Mouse (Mus musculus) regulatory T cell (primary cell): ENCODE measurements around the gene Caskin1.

Experiments
- in situ Hi-C: fragments of 300-600 bp; cut with MboI, MseI; formaldehyde crosslinking; loops from one replicate; pipeline ENCODE4 v1.15.1; 2025; ENCODE audit warnings: high pct_unique_total_duplicates

Gene Caskin1

DNA sequence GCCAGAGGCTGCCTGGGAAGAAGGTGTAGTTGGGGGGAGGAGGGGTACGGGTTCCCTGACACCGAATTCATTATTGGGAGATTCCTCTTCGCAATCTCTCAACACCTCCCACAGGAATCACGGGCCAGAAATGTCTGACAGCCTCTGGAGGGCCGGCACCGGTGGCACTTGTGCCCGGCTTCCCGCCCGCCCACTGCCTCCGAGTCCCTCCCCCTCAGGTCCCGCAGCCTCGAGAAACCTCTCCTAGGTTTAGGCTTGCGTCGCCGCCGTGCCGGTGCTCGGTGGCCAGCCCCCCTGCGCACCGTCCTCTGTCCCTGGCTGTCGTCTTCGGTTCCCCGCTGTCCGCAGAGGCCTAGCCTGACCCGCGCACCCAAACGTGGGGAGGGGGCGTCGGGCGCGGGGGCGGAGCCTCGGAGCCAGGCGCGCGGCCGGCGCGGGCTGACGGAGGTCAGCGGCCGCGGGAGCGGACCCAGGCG is at the start of gene Caskin1:
TSS of gene Caskin1 (plus strand) at position 416 of the 476 bp plus-strand sequence.
- in situ Hi-C loops: no loop called here

DNA sequence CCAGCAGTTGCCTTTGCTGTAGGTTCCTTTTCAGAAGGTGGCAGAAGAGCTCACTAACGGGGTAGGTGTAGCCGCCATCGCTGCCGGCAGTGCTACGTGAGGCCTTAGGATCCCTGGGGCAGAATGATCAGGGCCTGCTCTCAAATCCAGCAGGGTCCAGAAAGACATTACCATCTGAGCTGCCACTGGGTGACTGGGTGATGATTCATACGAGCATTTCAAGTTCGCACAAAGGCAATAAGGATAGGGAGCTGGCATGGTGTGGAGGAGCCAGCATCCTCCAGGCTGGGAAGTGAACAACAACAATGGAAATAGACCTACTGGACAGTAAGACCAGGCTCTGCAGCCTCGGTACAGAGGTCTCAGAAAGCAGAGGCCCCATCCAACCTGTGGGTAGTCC is 48.0 kb upstream of the Caskin1 start:
- in situ Hi-C loops: loop anchor here (5.0 kb wide), 1 partner anchor 53 kb away; no protein-coding TSS in a partner anchor

DNA sequence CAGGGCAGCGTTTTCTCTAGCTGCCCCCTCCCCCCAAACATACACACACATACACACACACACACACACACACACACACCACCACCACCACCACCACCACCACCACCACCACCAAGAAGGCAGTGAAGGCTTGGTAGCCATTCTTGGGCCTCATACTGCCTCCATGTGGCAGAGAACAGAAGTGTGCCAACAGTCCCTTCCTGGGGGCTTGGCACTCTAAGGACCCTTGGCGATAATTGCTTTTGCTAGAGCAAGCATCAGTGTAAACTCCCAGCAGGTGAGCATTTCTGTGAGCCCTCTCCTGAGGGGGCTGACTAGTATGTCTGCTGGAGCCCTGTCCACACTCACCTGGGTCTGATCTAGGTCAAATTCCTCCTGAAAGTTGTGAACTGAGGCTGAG is 47.3 kb upstream of the Caskin1 start:
- in situ Hi-C loops: loop anchor here (5.0 kb wide), 1 partner anchor 54 kb away; no protein-coding TSS in a partner anchor

DNA sequence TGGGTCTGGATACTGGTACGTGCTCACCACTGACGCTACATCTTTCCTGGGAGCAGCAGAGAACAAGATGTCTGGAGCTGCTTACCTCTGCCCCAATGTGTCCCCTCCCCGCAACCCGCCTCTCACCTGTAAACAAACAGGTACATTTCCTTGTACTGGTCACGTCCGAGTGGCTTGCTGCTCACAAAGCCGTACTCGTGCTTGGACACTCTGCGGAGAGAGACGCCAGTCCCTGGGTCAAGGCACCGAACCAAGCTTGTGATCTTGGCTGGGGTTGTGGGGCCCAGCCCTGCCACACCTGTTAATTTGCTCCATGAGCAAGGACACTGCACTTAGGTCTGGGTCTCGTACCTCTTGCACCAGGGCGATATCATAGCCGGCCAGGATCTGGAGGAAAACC is 46.3 kb upstream of the Caskin1 start:
- in situ Hi-C loops: loop anchor here (5.0 kb wide), 1 partner anchor 55 kb away; no protein-coding TSS in a partner anchor

DNA sequence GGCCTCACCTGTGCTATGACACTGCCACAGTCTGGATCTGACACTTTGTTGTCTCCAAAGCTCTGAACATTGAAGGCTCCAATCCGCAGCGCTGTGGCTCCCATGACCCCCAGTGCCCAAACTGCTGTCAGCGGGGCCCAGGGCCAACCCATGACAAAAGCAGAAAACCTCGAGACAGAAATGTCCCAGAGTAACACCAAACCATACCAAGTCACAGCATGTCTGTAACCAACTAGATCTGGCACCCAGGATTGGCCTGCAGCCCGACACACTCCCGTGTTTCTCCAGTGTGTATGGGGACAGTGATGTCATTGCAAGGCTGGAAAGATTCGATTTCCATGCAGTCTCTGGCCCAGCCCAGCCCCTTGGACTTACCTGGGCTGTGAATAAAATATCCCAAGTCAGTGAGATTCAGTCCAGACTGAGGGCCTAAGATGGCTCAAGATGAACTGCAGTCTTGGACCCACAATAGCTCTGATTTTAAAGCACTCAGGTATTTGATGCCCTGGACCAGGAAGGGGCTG is 45.7 kb upstream of the Caskin1 start, which contains the start of gene Dnase1l2:
TSS of gene Dnase1l2 (minus strand) at position 474 of the 524 bp plus-strand sequence.
- in situ Hi-C loops: loop anchor here (5.0 kb wide), 1 partner anchor 55 kb away; no protein-coding TSS in a partner anchor

DNA sequence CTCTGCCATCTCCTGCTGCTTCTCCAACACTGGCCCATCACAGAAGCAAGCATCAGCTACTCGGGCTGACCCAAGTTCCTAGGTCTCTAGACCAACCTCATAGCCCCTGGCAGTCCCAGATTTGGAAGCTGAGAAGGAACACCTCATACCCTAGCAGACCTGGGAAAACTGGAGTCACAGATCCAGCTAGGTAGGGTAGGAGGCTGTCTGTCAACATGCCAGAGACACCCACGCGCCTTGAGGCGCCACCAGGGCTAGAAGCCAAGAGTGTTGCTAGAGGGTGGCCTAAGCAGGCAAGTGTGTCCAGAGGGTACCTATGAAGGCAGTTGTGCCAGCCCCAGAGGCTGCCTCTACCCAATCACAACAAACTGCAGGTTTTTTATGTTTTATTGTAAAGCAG is 45.0 kb upstream of the Caskin1 start:
- in situ Hi-C loops: loop anchor here (5.0 kb wide), 1 partner anchor 56 kb away; no protein-coding TSS in a partner anchor

DNA sequence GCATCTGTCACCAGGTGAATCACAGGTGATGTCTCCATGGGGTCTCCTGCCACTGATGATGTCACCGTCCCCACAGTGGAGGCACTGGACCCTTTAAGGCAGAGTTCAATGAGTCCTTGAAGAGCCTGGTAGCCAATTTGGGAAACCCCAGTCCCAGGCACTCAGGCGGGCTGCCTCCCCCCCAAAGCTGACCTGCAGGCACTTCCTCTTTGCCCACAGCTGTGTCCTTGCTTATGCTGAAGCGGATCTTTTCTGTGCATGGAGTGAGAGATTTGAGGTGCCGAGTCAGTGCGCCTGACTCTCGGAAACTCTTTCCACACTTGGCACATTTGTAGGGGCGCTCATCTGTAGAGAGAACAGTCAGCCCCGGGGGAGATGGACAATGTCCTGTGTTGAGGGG is 41.8 kb upstream of the Caskin1 start:
- in situ Hi-C loops: no loop called here

DNA sequence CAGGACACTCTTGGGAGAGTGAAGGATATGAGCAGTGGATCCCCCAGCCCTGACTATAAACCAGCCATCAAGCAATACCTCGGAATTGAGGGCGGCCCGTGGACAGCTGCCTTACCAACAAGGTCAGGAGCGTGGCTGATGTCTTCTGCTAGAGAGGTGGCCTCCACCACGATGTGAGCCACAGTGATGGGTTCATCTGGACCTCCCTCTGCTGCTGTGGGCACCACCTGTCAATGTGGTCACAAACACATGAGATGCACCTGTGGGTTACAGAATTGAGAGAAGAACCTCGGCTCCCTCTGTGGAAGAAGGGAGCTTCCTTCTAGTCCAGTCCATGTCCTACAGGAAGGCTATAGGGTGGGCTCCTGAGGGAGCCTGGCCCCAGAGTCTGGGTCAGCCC is 38.9 kb upstream of the Caskin1 start:
- in situ Hi-C loops: no loop called here

DNA sequence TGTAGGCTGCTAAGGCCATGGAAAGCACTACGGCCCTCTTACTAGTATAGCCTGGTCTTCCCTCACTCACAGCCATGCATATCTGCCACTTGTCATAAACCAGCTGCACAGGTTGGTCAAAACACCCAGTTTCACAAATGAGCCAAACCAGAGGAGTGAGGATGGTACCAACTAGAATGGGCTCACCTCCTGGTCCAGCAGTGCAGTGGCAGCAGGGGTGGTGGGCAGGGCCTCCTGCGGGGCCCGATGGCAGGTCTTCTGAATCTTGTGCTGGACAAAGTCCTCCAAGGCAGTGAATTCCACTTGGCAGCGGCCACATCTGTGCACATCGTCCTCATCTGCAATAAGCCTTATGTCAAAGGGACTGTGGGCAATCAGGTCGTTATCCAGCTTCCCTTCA is 37.2 kb upstream of the Caskin1 start:
- in situ Hi-C loops: loop anchor here (10.0 kb wide), 1 partner anchor 734 kb away; the partner anchor contains the start of genes BC003965 and Unkl

DNA sequence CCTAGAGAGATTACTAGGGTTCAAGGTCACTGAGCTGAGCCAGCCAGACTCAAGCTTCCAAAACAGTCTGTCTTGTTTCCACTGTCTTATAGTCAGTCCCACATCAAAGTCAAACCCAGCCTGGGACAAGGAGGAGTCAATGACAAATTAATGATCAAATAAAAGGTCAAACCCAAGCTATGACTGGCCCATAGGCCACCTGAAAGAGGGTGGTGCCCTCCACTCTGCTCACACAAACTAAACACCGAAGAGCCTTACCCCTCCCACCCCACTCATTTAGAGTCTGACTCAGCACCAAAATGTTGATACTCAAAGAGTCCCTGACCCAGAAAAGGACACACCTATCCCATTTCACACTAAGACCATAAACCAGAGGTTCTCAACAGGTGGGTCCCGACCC is 35.0 kb upstream of the Caskin1 start:
- in situ Hi-C loops: loop anchor here (10.0 kb wide), 1 partner anchor 731 kb away; the partner anchor contains the start of genes BC003965 and Unkl

DNA sequence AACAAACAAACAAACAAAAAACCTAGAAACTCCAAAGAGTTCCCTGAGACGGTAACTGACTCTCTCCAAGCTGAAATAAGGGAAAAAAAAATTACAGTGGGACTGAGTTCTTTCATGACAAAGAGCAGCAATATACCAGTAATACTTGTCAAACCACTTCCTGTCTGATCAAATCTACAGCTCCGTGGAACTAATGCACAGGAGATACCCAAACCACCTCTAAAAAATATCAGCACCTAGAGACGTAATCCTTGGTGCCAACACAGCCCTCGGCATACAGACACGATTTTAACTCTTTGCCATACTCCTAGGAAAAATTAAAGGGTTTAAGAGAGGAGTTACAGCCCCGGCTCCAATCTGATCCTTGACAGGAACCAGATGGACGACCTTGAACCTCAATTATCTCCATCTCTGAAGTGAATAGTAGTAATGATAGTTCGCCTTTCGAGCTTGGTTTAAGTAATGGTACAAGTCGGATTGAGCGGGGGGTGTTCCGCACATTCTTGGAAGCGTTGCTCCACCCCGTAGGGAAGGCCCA is 34.1 kb upstream of the Caskin1 start:
- in situ Hi-C loops: loop anchor here (10.0 kb wide), 1 partner anchor 731 kb away; the partner anchor contains the start of genes BC003965 and Unkl

DNA sequence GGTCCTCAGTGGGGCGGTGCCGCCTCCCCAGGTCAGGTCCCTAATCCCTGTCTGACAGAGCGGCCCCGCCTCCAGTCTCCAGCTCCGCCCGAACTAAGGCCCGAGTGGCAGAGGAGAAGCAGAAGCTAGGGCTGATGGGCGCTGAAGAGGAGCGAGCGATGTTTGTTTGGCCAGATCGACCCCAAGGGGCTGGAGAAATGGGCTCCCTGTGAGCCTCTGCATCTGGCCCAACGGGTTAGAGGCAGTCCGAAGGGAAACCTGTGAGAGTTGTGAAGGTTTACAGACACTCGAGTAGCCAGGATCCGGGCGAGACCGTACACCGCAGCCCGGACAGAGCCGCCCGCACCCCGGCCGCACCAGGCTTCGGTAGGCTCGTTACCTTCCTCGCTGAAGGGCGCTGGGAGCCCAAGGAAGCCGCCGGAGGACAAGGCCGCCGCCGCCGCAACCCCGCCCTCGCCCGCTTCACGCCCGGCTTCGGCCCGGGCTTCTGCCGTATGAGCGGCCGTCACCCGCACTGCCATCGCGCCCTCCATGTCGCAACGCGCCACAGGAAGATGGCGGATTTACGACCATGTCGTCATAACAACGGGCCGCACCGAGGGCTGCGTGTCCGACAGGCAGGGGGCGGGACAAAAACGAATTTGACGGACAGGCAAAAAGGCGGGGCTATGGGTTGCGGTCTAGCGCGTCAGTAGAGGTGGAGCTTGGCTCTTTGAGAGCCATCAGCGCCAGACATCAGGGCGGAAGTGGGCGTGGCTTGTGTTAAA is 33.5 kb upstream of the Caskin1 start:
- in situ Hi-C loops: loop anchor here (5.0 to 10.0 kb wide), 2 partner anchors 730 to 973 kb away; partner anchors contain the start of genes BC003965 and Unkl

DNA sequence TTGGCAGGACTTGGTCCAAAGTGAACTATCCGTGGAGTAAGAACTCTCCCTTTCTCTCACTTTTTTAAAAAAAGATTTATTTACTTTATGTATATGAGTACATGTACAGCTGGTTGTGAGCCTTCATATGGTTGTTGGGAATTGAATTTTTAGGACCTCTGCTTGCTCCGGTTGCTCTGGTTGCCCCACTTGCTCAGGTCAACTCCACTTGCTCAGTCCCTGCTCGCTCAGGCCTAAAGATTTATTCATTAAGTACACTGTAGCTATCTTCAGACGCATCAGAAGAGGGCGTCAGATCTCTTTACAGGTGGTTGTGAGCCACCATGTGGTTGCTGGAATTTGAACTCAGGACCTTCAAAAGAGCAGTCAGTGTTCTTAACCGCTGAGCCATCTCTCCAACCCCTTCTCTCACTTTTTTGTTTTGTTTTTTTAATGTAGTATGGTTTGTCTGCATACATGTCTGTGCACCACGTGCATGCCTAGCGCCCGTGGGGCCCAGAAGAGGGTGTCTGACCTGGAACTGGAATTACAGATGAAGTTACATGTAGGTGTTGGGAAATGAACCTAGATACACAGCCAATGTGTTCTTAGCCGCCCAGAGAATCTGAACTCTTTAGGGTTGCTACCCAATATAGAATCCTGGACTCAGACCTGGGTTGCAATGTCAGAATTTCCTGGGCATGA is 32.7 kb upstream of the Caskin1 start:
- in situ Hi-C loops: loop anchor here (5.0 to 10.0 kb wide), 2 partner anchors 729 to 973 kb away; partner anchors contain the start of genes BC003965 and Unkl

DNA sequence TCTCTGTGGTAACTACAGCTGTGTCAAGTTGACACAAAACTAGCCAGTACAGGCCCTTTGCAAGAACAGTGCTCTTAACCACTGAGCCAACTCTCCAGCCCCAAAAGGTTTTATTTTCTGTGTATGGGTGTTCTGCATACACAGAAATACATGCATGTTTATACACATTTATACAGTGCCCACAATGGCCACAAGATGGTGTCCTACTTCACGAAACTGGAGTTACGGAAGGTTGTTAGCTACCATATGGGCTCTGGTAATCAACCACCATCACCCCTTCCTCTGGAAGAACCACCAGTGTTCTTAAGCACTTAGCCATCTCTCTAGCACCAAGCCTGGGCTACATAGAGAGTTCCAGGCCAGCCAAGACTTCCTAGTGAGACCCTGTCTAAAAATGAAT is 26.8 kb upstream of the Caskin1 start:
- in situ Hi-C loops: no loop called here

DNA sequence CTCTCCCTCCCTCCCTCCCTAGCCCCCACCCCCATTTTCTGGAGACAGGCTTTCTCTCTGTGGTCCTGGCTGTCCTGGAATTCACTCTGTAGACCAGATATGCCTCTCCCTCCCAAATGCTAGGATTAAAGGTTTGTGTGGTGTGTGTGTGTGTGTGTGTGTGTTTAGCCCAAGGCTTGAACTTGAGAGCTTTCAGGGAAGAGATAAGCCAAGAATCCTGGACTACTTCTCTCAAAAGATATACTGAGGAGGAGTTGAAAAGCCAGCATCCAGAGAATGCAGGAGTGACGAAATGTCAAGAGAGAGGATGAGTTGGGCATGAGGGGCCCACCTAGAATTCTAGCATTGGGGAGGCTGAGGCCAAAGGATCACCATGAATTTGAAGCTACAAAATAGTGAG is 25.5 kb upstream of the Caskin1 start:
- in situ Hi-C loops: no loop called here

DNA sequence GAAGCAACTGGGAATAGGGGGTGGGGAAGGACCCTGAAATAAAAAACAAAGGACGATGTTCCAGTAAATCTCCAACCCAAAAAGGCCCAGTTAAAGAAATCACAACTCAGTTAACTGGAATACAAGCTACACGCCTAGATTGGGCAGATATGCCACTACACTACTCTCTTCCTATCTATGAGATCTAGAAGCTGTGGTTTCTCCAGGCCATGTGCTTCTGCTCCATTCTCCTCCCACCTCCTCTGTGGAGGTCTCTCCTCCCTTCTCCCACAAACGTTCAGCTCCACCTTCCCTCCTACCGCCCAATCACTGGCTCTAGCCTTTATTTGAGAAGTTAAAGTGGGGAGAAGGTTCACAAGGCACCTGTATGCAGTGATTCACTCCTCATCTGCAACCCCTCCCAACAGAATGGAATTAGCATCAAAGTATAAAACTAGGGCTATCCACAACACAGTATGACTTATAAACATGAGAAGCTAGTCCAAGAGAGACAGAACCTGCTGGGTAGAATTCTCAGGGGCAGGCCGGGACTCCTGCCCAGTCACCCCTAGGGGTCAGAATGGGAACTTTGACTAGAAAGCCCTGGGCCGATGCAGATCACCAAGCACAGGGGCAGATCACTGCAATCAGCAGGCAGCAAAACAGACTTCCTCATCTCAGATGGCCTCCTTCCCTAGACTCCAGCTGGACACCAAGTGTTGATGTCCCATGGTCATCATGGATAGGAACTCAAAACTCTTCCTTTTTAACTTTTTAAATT is 24.8 kb upstream of the Caskin1 start:
- in situ Hi-C loops: no loop called here

DNA sequence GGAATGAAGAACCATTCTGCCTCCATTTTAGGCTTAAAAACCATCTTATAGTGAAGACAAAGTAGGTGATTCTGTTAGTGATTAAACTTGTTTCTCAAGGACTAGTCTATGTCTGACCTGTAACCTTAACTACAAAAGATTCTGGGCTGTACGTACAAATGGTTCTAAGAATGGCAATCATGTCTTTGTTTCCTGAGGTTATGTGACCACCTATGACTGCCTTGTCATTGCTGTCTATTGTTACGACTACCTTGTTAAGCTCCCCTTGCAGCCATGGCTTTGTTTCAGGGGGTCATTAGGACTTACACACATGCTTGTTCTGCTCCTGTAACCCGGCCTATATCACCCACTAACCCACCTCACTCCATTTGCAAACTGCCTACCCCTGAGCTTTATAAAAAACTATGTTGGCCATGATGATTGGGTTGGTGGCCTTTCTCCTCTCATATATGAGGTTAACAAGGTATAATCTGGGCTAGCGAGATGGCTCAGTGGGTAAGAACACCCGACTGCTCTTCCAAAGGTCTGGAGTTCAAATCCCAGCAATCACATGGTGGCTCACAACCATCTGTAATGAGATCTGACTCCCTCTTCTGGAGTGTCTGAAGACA is 19.7 kb upstream of the Caskin1 start:
- in situ Hi-C loops: no loop called here

DNA sequence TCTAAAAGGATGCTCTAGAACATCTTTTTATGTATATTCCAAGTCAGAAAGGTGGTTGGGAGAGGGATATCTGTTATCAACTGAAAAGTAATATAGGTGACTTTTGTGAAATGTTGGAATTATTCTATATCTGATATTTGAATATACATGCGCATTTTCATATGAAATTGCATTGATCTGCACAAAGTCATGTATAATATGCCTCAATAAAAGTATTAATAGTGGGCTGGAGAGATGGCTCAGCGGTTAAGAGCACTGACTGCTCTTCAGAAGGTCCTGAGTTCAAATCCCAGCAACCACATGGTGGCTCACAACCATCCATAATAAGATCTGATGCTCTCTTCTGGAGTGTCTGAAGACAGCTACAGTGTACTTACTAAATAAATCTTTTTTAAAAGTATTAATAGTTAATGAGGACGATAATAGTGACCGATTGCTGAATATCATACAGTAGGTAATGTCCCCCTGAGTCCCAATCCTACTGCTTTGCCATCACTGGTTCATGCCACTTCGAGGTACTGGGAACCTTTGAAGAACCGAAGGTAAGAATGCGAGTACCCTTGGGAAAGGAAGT is 19.0 kb upstream of the Caskin1 start:
- in situ Hi-C loops: no loop called here

DNA sequence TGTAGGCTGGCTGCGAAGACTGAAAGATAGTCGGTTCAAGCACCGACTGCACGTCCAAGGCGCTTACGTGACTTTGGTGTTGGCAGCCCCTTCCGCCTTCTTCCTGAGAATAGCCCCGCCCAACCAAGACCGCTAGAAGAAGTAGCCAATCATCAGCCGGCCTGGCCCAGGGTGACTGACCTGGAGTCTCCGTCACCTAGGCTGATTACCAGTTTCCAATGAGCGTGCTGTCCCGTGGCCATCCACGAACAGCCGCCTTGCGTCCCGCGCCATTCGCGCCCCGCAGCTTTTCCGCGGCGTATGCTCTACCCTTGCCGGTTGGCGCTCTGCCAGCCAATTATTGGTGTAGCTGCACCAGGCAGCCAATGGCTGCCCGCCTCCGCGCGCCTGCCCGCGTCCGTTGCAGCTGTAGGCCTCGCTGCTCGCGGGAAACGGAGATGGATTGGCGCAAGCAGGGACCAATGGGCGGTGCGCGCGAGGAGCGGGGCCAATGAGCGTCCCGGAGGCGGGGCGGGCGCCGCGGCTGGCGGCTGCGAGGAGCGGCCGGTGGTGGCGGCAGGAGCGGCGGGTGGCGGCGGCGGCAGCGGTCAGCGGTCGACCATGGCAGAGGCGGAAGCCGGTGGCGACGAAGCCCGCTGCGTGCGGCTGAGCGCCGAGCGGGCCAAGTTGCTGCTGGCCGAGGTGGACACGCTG is 18.3 kb upstream of the Caskin1 start, which contains the start of the genes E4f1 and Pgp:
TSS of gene E4f1 (minus strand) at position 404 of the 693 bp plus-strand sequence.
TSS of gene Pgp (plus strand) at position 483 of the 693 bp plus-strand sequence.
- in situ Hi-C loops: no loop called here
